In the genomic region with DNA sequence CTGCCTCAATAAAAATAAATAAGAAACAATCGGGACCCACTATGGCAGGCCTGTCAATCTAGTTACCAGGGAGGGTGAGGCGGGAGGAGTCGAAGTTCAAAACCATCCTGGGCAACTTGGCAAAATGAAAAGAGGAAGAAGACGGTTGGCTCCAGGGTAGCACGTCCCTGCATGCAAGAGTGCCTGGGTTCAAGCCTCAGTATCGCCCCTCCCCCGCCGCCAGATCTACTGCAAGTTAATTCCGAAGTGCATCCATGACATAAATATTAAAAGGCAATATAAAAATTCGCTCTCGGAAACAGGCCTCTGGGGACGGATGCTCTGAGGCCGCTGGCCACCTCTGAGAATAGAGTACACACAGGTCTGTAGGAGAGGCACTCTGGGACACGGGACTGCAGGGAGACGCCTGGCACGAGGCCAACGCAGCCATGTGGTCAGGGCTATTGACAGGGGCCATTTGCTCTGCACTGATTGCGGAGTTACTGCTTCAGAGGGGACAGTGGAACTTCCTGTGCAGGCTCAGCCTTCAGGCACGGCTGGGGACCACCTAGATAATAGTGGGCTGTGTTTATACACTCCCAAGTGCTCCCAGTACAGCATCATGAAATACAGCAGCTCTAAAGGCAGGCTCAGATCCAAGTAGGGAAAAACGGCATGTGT, we compare ENCODE assay signal across 7 mouse cellular contexts. TPM values are rescaled to one million over a fixed set of nuclear protein-coding genes. Genes with fewer than 3 reads are reported as not detected.
DNase-seq lines count a peak whose midpoint lies in the region; ATAC-seq and TF ChIP-seq lines count a peak whose summit lies in the region.

No protein-coding gene starts in this region.

- no peak for TF ChIP-seq CTCF in E14TG2a.4 (conservative IDR thresholded peaks at IDR 0.05; ENCODE audit: low read length)
- no peak for TF ChIP-seq CTCF in hindbrain, postnatal 0 days (IDR thresholded peaks at IDR 0.05; ENCODE audit: low read depth)

- H3K4me3 ChIP-seq in E14TG2a.4 (replicated peaks; ENCODE audit: low read length), result peak overlapping the region; percentile 39
- no peak overlapping the region for H3K4me3 ChIP-seq in forebrain, embryonic 12.5 days (replicated peaks)
- no peak overlapping the region for H3K4me3 ChIP-seq in hindbrain, postnatal 0 days (ENCODE audit: low read length)
- H3K4me3 ChIP-seq in liver, embryonic 12.5 days, result no peak overlapping the region

- peak overlapping the region; percentile 31 for H3K4me2 ChIP-seq in forebrain, embryonic 12.5 days
- peak overlapping the region; percentile 22 for H3K4me2 ChIP-seq in hindbrain, postnatal 0 days (ENCODE audit: low read depth, low read length)
- peak overlapping the region; percentile 1; the same call in 1 of the 2 replicates for H3K4me2 ChIP-seq in liver, embryonic 12.5 days

- no peaks in the 10 kb centered on the region for H3K9me3 ChIP-seq in E14TG2a.4 (ENCODE audit: low read length)
- H3K9me3 ChIP-seq in forebrain, embryonic 12.5 days, result no peaks in the 10 kb centered on the region
- H3K9me3 ChIP-seq in hindbrain, postnatal 0 days (ENCODE audit: low read length), result no peaks in the 10 kb centered on the region
- H3K9me3 ChIP-seq in liver, embryonic 12.5 days (replicated peaks), result no peaks in the 10 kb centered on the region

- no peak overlapping the region; the same call in 1 of the 2 replicates for H3K9ac ChIP-seq in forebrain, embryonic 12.5 days
- H3K9ac ChIP-seq in hindbrain, postnatal 0 days (replicated peaks; ENCODE audit: low read length), result no peak overlapping the region
- no peak overlapping the region for H3K9ac ChIP-seq in liver, embryonic 12.5 days

- peak overlapping the region; percentile 77 for H3K27ac ChIP-seq in forebrain, embryonic 12.5 days
- peak overlapping the region; percentile 32; the same call in 1 of the 2 replicates for H3K27ac ChIP-seq in hindbrain, postnatal 0 days
- H3K27ac ChIP-seq in liver, embryonic 12.5 days, result peak overlapping the region; percentile 46; the same call in 1 of the 2 replicates

- H3K4me1 ChIP-seq in E14TG2a.4 (replicated peaks; ENCODE audit: low read depth, low read length), result peaks cover 86% of the 10 kb centered on the region
- H3K4me1 ChIP-seq in forebrain, embryonic 12.5 days, result peaks cover 84% of the 10 kb centered on the region
- H3K4me1 ChIP-seq in hindbrain, postnatal 0 days (ENCODE audit: insufficient read depth, low read length), result peaks cover 41% of the 10 kb centered on the region
- H3K4me1 ChIP-seq in liver, embryonic 12.5 days, result peaks cover 89% of the 10 kb centered on the region

- peaks cover 18% of the 10 kb centered on the region for H3K27me3 ChIP-seq in E14TG2a.4 (ENCODE audit: insufficient read depth, low read length)
- no peaks in the 10 kb centered on the region for H3K27me3 ChIP-seq in forebrain, embryonic 12.5 days
- no peaks in the 10 kb centered on the region for H3K27me3 ChIP-seq in hindbrain, postnatal 0 days (ENCODE audit: insufficient read depth, low read length)
- H3K27me3 ChIP-seq in liver, embryonic 12.5 days (replicated peaks), result 0 out of 2 replicates have a peak, but pooled peaks cover 4% of the 10 kb centered on the region

- peak; percentile 84 for DNase-seq in adrenal gland, postnatal 10 days
- peak; percentile 75 for DNase-seq in hindbrain, postnatal 0 days (ENCODE audit: low spot score)
- DNase-seq in neural tube, embryonic 10.5 days (ENCODE audit: extremely low spot score, low spot score), result peak; percentile 63
- DNase-seq in left cerebral cortex, adult 8-10 months (ENCODE audit: low spot score in 2 of 2), result no peak

- WGBS in forebrain, embryonic 12.5 days, result 47% methylated on average over 20 of the region's 20 CpGs
- WGBS in hindbrain, postnatal 0 days, result 17% methylated on average over 20 of the region's 20 CpGs
- WGBS in liver, embryonic 12.5 days (ENCODE audit: insufficient replicate concordance), result 32% methylated on average over 20 of the region's 20 CpGs

- no peaks in the 10 kb centered on the region for H3K36me3 ChIP-seq in E14TG2a.4 (ENCODE audit: insufficient read depth, low read length)
- no peaks in the 10 kb centered on the region for H3K36me3 ChIP-seq in forebrain, embryonic 12.5 days (replicated peaks)
- no peaks in the 10 kb centered on the region for H3K36me3 ChIP-seq in hindbrain, postnatal 0 days (ENCODE audit: insufficient read depth, low read length)
- H3K36me3 ChIP-seq in liver, embryonic 12.5 days, result peaks cover 6% of the 10 kb centered on the region

- ATAC-seq in forebrain, embryonic 12.5 days (ENCODE audit: low FRiP score), result peak; percentile 62; the same call in 1 of the 2 replicates
- peak; percentile 55 for ATAC-seq in hindbrain, postnatal 0 days
- ATAC-seq in liver, embryonic 12.5 days, result peak; percentile 48

RNA-seq across cellular contexts. Expression of a gene that starts 8.9 kb away (rescaled TPM):
- 10 to 100 TPM; 68.0 to 77.5 TPM for total RNA-seq in adrenal gland, postnatal 10 days (2021)
- polyA plus RNA-seq in forebrain, embryonic 12.5 days (2016; fragmentation: Nextera tagmentation; extraction: Ambion mirVana), result 148 and 282 TPM in 2 replicates
- 263 and 269 TPM in 2 replicates for total RNA-seq in hindbrain, postnatal 0 days (2014; rRNA removed)
- polyA plus RNA-seq in hindbrain, postnatal 0 days (2015; fragmentation: Nextera tagmentation; extraction: Ambion mirVana), result 85.4 and 87.8 TPM in 2 replicates
- polyA plus RNA-seq in liver, embryonic 12.5 days (2016; fragmentation: Nextera tagmentation; extraction: Ambion mirVana), result 46.5 and 49.5 TPM in 2 replicates
- 100 to 1,000 TPM in 1 of 4 experiments, 10 to 100 TPM in 3; 52.1 to 105 (median 68.9) TPM for total RNA-seq in left cerebral cortex, adult 8-10 months (2022)

RNA-seq across cellular contexts. Expression of a gene that starts 30.6 kb away (rescaled TPM):
- 10 to 100 TPM in 1 of 2 experiments, 1 to 10 TPM in 1; 7.3 to 11.2 TPM for total RNA-seq in adrenal gland, postnatal 10 days (2021)
- polyA plus RNA-seq in forebrain, embryonic 12.5 days (2016; fragmentation: Nextera tagmentation; extraction: Ambion mirVana), result 9.9 and 10.9 TPM in 2 replicates
- 36.6 and 37.3 TPM in 2 replicates for total RNA-seq in hindbrain, postnatal 0 days (2014; rRNA removed)
- polyA plus RNA-seq in hindbrain, postnatal 0 days (2015; fragmentation: Nextera tagmentation; extraction: Ambion mirVana), result 20.6 and 22.0 TPM in 2 replicates
- 7.0 and 7.7 TPM in 2 replicates for polyA plus RNA-seq in liver, embryonic 12.5 days (2016; fragmentation: Nextera tagmentation; extraction: Ambion mirVana)
- 1 to 10 TPM; 7.4 to 8.6 (median 8.4) TPM for total RNA-seq in left cerebral cortex, adult 8-10 months (2022)

RNA-seq across cellular contexts. Expression of a gene that starts 53.2 kb away (rescaled TPM):
- total RNA-seq in adrenal gland, postnatal 10 days (2021), result 10 to 100 TPM in 1 of 2 experiments, 1 to 10 TPM in 1; 8.7 to 12.0 TPM
- polyA plus RNA-seq in forebrain, embryonic 12.5 days (2016; fragmentation: Nextera tagmentation; extraction: Ambion mirVana), result 10.9 and 12.7 TPM in 2 replicates
- total RNA-seq in hindbrain, postnatal 0 days (2014; rRNA removed), result 20.2 and 21.2 TPM in 2 replicates
- polyA plus RNA-seq in hindbrain, postnatal 0 days (2015; fragmentation: Nextera tagmentation; extraction: Ambion mirVana), result 7.4 and 8.4 TPM in 2 replicates
- polyA plus RNA-seq in liver, embryonic 12.5 days (2016; fragmentation: Nextera tagmentation; extraction: Ambion mirVana), result 6.1 and 6.7 TPM in 2 replicates
- 10 to 100 TPM; 12.8 to 14.2 (median 13.6) TPM for total RNA-seq in left cerebral cortex, adult 8-10 months (2022)

Comparison
In these comparisons a context has a peak if more than half of its experiments do, and no peak if none do; other contexts are left out.
1. DNase-seq: peak in adrenal gland, postnatal 10 days (single experiment), hindbrain, postnatal 0 days (single experiment) and neural tube, embryonic 10.5 days (single experiment); none in left cerebral cortex, adult 8-10 months (0 of 2).
2. Peak in every context shown above with its lines, with median percentiles within 50 percentile points of each other: ATAC-seq, H3K27ac ChIP-seq and H3K4me2 ChIP-seq.